ENCODE assay signal across 1 mouse cellular context in genomic region chr7:143706697-143707438, GRCm38 (mm10).
TF ChIP-seq lines count a peak whose summit lies in the region.

No protein-coding gene starts in this region.

TF ChIP-seq in MEL, 35 proteins besides CTCF, POLR2A, EP300 and RAD21 (continued from another document):
- TF ChIP-seq ETS1 (IDR thresholded peaks at IDR 0.05; ENCODE audit: low read depth, low read length) (no peak), MAZ (IDR thresholded peaks at IDR 0.05; ENCODE audit: low read depth, low read length) (0 out of 2 replicates have a peak, but pooled peaks have one; percentile 59), SIN3A (IDR thresholded peaks at IDR 0.05; ENCODE audit: low read length) (peak; percentile 56), TBP (IDR thresholded peaks at IDR 0.05; ENCODE audit: low read depth, low read length) (peak; percentile 52; the same call in 1 of the 2 replicates), MXI1 (IDR thresholded peaks at IDR 0.05; ENCODE audit: low read depth, low read length) (no peak), ZKSCAN1 (IDR thresholded peaks at IDR 0.05; ENCODE audit: low read depth, low read length) (no peak), TCF12 (IDR thresholded peaks at IDR 0.05; ENCODE audit: low read depth, low read length) (0 out of 2 replicates have a peak, but pooled peaks have one; percentile 7), NRF1 (IDR thresholded peaks at IDR 0.05; ENCODE audit: insufficient read depth, low read depth, low read length, poor library complexity, severe bottlenecking) (no peak), CHD1 (IDR thresholded peaks at IDR 0.05; ENCODE audit: low read depth, low read length) (no peak), GATA1 (IDR thresholded peaks at IDR 0.05; ENCODE audit: low read depth, low read length) (0 out of 2 replicates have a peak, but pooled peaks have one; percentile 4), ZMIZ1 (IDR thresholded peaks at IDR 0.05; ENCODE audit: low read depth, low read length) (no peak), CHD2 (IDR thresholded peaks at IDR 0.05; ENCODE audit: low read length) (no peak), JUND (IDR thresholded peaks at IDR 0.05; ENCODE audit: low read depth, low read length) (no peak), ELF1 (IDR thresholded peaks at IDR 0.05; ENCODE audit: low read depth, low read length) (no peak), HCFC1 (IDR thresholded peaks at IDR 0.05; ENCODE audit: low read depth, low read length) (0 out of 2 replicates have a peak, but pooled peaks have one; percentile 23), E2F4 (IDR thresholded peaks at IDR 0.05; ENCODE audit: borderline replicate concordance, low read depth, low read length) (no peak)
